Mouse (Mus musculus) liver, adult 2 months (tissue): ENCODE data around the gene Tef. TPM values are rescaled to one million over a fixed set of nuclear protein-coding genes. Genes with fewer than 3 reads are reported as not detected.

ENCODE experiments used
- DNase-seq: peaks from one replicate; pipeline ENCODE4 v3.0.0-alpha.2; 2011; ENCODE audit warnings: low read depth, low spot score; ENCODE audit errors: extremely low read depth
- H3K27ac ChIP-seq: fragments of 200-500 bp; replicated peaks from 2 replicates; pipeline ENCODE4 v1.5.1; 2012; ENCODE audit warnings: low read depth, mild to moderate bottlenecking, control low read depth, inconsistent platforms, low read length; ENCODE audit not compliant: insufficient read depth
- H3K27me3 ChIP-seq: fragments of 200-500 bp; 2 replicates; pipeline ENCODE4 v1.6.1; 2012; ENCODE audit warnings: mild to moderate bottlenecking, moderate library complexity, low read length, inconsistent platforms; ENCODE audit not compliant: control insufficient read depth, insufficient read depth
- H3K36me3 ChIP-seq: fragments of 200-500 bp; 2 replicates; pipeline ENCODE4 v1.6.1; 2012; ENCODE audit warnings: low read length, inconsistent platforms; ENCODE audit not compliant: control insufficient read depth, insufficient read depth
- H3K4me1 ChIP-seq: fragments of 200-500 bp; 2 replicates; pipeline ENCODE4 v1.6.1; 2011; ENCODE audit warnings: low read length; ENCODE audit not compliant: control insufficient read depth, insufficient read depth
- H3K4me3 ChIP-seq: fragments of 200-500 bp; 2 replicates; pipeline ENCODE4 v1.5.1; 2011; ENCODE audit warnings: low read depth, mild to moderate bottlenecking, control low read depth, low read length, moderate library complexity; ENCODE audit not compliant: insufficient read depth
- H3K79me2 ChIP-seq: fragments of 200-500 bp; 2 replicates; pipeline ENCODE4 v1.6.1; 2012; ENCODE audit warnings: inconsistent platforms, mild to moderate bottlenecking, low read length, moderate library complexity; ENCODE audit not compliant: control insufficient read depth, insufficient read depth
- H3K9ac ChIP-seq: fragments of 200-500 bp; 2 replicates; pipeline ENCODE4 v1.6.1; 2012; ENCODE audit warnings: low read depth, mild to moderate bottlenecking, control low read depth, inconsistent platforms, low read length
- CTCF ChIP-seq: fragments of 200-500 bp; IDR thresholded peaks from 2 replicates; pipeline ENCODE4 v1.5.1; 2011; ENCODE audit warnings: low read depth, low read length, control low read depth
- POLR2A ChIP-seq: fragments of 200-500 bp; IDR thresholded peaks from 2 replicates; pipeline ENCODE4 v1.6.1; 2011; ENCODE audit warnings: low read length, control low read depth; ENCODE audit not compliant: insufficient read depth; ENCODE audit errors: extremely low read depth
- WGBS: fragments of 180-500 bp; shearing (Covaris S2); methylation state at CpG from one replicate; pipeline ENCODE4 v1.1.7; 2018; 5-methylcytosine and 5-hydroxymethylcytosine counted together
- polyA plus RNA-seq: library from polyadenylated mRNA; depleted of rRNA; stranded (reverse); fragments of >200 nt; gene quantifications from 2 replicates; pipeline ENCODE4 v1.2.3, GENCODE M21; 2012
- total RNA-seq: library from RNA; depleted of rRNA; stranded (reverse); fragments of >200 nt; gene quantifications from 2 replicates; pipeline ENCODE4 v1.2.3, GENCODE M21; 2014

Gene Tef
- total and polyA plus RNA-seq, 2 experiments: 34.6 to 156 TPM

- DNase-seq: no peak
- Histone ChIP-seq H3K4me1 (peaks cover 5% of the 10 kb centered on the region; the same call in 1 of the 2 replicates), H3K9ac (no peak overlapping the region), H3K79me2 (peaks cover 13% of the 10 kb centered on the region; the same call in 1 of the 2 replicates), H3K27me3 (no peaks in the 10 kb centered on the region), H3K36me3 (no peaks in the 10 kb centered on the region), H3K27ac (no peak overlapping the region), H3K4me3 (no peak overlapping the region)
- whole genome bisulfite sequencing: 95% methylated on average over 7 of the region's 7 CpGs
- TF ChIP-seq CTCF: no peak
- no peak for TF ChIP-seq POLR2A
Observed at GRCm38 (mm10) chr15:81761381-81761780, 40.8 kb upstream of the Tef start.

DNA sequence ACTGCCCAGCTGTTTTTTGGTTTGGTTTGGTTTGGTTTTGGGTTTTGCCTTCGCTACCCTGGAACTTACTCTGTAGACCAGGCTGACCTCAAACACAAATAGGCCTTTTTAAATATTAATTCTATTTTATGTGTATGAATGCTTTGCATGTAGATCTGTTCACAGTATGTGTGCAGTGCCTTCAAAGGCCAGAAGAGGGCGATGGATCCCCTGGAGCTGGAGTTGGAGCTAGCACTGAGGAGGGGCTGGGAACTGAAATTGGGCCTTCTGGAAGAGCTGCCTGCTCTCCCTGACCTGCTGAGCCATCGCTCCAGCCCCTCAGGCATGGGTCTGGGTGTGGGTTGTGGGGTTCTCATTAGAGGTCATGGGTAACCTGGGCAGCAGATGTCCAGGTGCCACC lies 40.3 kb upstream of the Tef start:
- peaks cover 5% of the 10 kb centered on the region; the same call in 1 of the 2 replicates for H3K4me1 ChIP-seq
- H3K27me3 ChIP-seq: no peaks in the 10 kb centered on the region
- H3K79me2 ChIP-seq: peaks cover 13% of the 10 kb centered on the region; the same call in 1 of the 2 replicates
- no peak for DNase-seq
- 95% methylated on average over 3 of the region's 3 CpGs for WGBS
- no peaks in the 10 kb centered on the region for H3K36me3 ChIP-seq
- 0 out of 2 replicates have a peak, but pooled peaks have one; percentile 9 for TF ChIP-seq CTCF
- no peak for TF ChIP-seq POLR2A
- no peak overlapping the region for H3K9ac ChIP-seq
- H3K4me3 ChIP-seq: no peak overlapping the region
- no peak overlapping the region for H3K27ac ChIP-seq

DNA sequence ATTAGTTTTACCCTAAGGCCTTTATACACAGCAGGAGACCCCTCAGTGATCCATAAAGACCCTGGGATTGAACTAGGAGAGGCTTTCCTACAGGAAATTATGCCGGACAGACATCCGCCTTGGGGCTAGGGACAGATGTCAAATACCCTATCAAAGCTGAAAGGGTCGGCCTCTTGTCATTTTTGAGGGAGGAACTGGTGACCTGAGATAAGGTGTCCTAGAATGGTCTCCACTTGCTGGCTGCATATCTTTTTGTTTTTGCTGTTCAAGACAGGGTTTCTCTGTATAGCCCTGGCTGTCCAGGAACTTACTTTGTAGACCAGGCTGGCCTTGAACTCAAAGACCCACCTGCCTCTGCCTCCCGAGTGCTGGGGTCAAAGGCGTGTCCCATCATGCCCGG lies 37.6 kb upstream of the Tef start:
- Histone ChIP-seq H3K27me3 (no peaks in the 10 kb centered on the region), H3K4me3 (no peak overlapping the region), H3K79me2 (peaks cover 13% of the 10 kb centered on the region; the same call in 1 of the 2 replicates), H3K4me1 (peaks cover 5% of the 10 kb centered on the region; the same call in 1 of the 2 replicates), H3K27ac (no peak overlapping the region), H3K36me3 (no peaks in the 10 kb centered on the region; the same call in 1 of the 2 replicates), H3K9ac (no peak overlapping the region)
- 89% methylated on average over 6 of the region's 6 CpGs for whole genome bisulfite sequencing
- no peak for DNase-seq
- no peak for TF ChIP-seq POLR2A
- no peak for TF ChIP-seq CTCF

DNA sequence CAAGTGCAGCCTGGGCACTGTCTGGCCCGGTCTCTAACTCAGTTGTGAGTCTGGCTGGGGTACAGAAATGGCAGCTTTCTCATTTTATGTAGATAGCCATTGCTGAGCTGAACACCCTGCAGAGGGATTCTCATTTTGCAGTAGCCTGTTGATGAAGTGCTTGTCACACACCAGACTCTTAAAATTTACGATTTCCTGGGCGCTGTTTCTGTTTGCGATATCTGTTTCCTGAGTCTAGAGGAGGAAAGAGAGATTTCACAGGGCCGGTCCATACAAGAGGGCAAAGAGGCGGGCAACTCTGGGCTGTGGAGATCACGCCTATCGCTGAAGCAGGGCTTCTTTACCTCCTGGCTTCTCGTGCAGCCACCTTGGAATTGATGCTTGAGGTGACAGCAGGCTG lies 36.6 kb upstream of the Tef start:
- Histone ChIP-seq H3K27ac (no peak overlapping the region), H3K79me2 (peaks cover 9% of the 10 kb centered on the region; the same call in 1 of the 2 replicates), H3K9ac (no peak overlapping the region), H3K4me3 (no peak overlapping the region), H3K36me3 (no peaks in the 10 kb centered on the region; the same call in 1 of the 2 replicates), H3K27me3 (no peaks in the 10 kb centered on the region), H3K4me1 (peaks cover under 1% of the 10 kb centered on the region; the same call in 1 of the 2 replicates)
- no peak for DNase-seq
- TF ChIP-seq CTCF (no peak), POLR2A (no peak)
- WGBS: 73% methylated on average over 9 of the region's 9 CpGs

- Histone ChIP-seq H3K27me3 (no peaks in the 10 kb centered on the region), H3K9ac (no peak overlapping the region)
Observed at GRCm38 (mm10) chr15:81766439-81766838, 35.8 kb upstream of the Tef start.

GRCm38 (mm10) chr15:81769037-81769436 lies 33.2 kb upstream of the Tef start:
- Histone ChIP-seq H3K27me3 (no peaks in the 10 kb centered on the region), H3K36me3 (peaks cover 2% of the 10 kb centered on the region; the same call in 1 of the 2 replicates), H3K27ac (no peak overlapping the region), H3K9ac (no peak overlapping the region), H3K4me3 (no peak overlapping the region), H3K4me1 (peaks cover 2% of the 10 kb centered on the region; the same call in 1 of the 2 replicates), H3K79me2 (peaks cover 5% of the 10 kb centered on the region; the same call in 1 of the 2 replicates)
- no peak for TF ChIP-seq CTCF
- no peak for TF ChIP-seq POLR2A
- no peak for DNase-seq
- 85% methylated on average over 13 of the region's 13 CpGs for WGBS

More at GRCm38 (mm10) chr15:81766439-81766838, 35.8 kb upstream of the Tef start:
- Histone ChIP-seq H3K79me2 (peaks cover 9% of the 10 kb centered on the region; the same call in 1 of the 2 replicates), H3K27ac (no peak overlapping the region), H3K4me3 (no peak overlapping the region), H3K4me1 (no peaks in the 10 kb centered on the region), H3K36me3 (no peaks in the 10 kb centered on the region; the same call in 1 of the 2 replicates)
- peak; percentile 49 for DNase-seq
- 44% methylated on average over 5 of the region's 5 CpGs for WGBS
- TF ChIP-seq POLR2A: no peak
- TF ChIP-seq CTCF: no peak
